Mouse (Mus musculus) left cerebral cortex, postnatal 25 days (tissue): ENCODE measurements around the gene Reep6. TPM values are rescaled to one million over a fixed set of nuclear protein-coding genes. Genes with fewer than 3 reads are reported as not detected.

Experiments
- DNase-seq, 2 experiments: peaks; one replicate each; pipeline ENCODE4 v3.0.0; 2022; ENCODE audit warnings: low spot score in 2 of 2, mixed read lengths in 1 of 2
- intact Hi-C: fragments of 180-260 bp; cut with DNase I; formaldehyde crosslinking; loops from one replicate; pipeline ENCODE4 v1.15.1; 2025
- total RNA-seq, 2 experiments: library from RNA; stranded (reverse); gene quantifications; 2 replicates each; pipeline ENCODE4 v1.2.3; 2021

Gene Reep6
- total RNA-seq, 2 experiments from 2014 or later: 10.5 to 11.2 TPM

- intact Hi-C loops: no loop called here
- peak in 1 of 2 experiments; percentile 55 for DNase-seq
Observed at GRCm38 (mm10) chr10:80323261-80324119, 6.3 kb upstream of the Reep6 start.

- intact Hi-C loops: no loop called here
- no peak for DNase-seq
Observed at GRCm38 (mm10) chr10:80324120-80325037, 5.4 kb upstream of the Reep6 start.

GRCm38 (mm10) chr10:80325045-80325444, 4.7 kb upstream of the Reep6 start:
- DNase-seq: no peak
- intact Hi-C loops: no loop called here

GRCm38 (mm10) chr10:80330084-80330483, 331 bp downstream of the Reep6 start:
- intact Hi-C loops: no loop called here
- no peak for DNase-seq

- intact Hi-C loops: no loop called here
- DNase-seq: no peak
Observed at GRCm38 (mm10) chr10:80330888-80331287, 1.1 kb downstream of the Reep6 start.

- no peak for DNase-seq
- intact Hi-C loops: no loop called here
Observed at GRCm38 (mm10) chr10:80331636-80332524, 2.1 kb downstream of the Reep6 start.

- DNase-seq: no peak
- intact Hi-C loops: no loop called here
Observed at GRCm38 (mm10) chr10:80332525-80332989, 2.8 kb downstream of the Reep6 start.

GRCm38 (mm10) chr10:80336263-80336662, 6.5 kb downstream of the Reep6 start:
- intact Hi-C loops: no loop called here

GRCm38 (mm10) chr10:80339941-80340750, 10.4 kb downstream of the Reep6 start:
- intact Hi-C loops: loop anchor here (1.0 kb wide), 1 partner anchor 34 kb away; no protein-coding TSS in a partner anchor
- peak; percentile 81 to 85 for DNase-seq

More at GRCm38 (mm10) chr10:80336263-80336662, 6.5 kb downstream of the Reep6 start:
- no peak for DNase-seq

- intact Hi-C loops: no loop called here
- no peak for DNase-seq
Observed at GRCm38 (mm10) chr10:80341026-80341425, 11.3 kb downstream of the Reep6 start.

- intact Hi-C loops: no loop called here
- no peak for DNase-seq
Observed at GRCm38 (mm10) chr10:80341491-80342304, 11.9 kb downstream of the Reep6 start.

GRCm38 (mm10) chr10:80342305-80342748, 12.6 kb downstream of the Reep6 start:
- no peak for DNase-seq
- intact Hi-C loops: no loop called here

- DNase-seq: peak in 1 of 2 experiments; percentile 54
- intact Hi-C loops: no loop called here
Observed at GRCm38 (mm10) chr10:80342749-80343424, 13.1 kb downstream of the Reep6 start.

- intact Hi-C loops: no loop called here
- DNase-seq: no peak
Observed at GRCm38 (mm10) chr10:80343425-80343895, 13.7 kb downstream of the Reep6 start.

- intact Hi-C loops: no loop called here
Observed at GRCm38 (mm10) chr10:80344131-80344661, 14.4 kb downstream of the Reep6 start.

GRCm38 (mm10) chr10:80345122-80345521, 15.4 kb downstream of the Reep6 start:
- no peak for DNase-seq
- intact Hi-C loops: no loop called here

More at GRCm38 (mm10) chr10:80344131-80344661, 14.4 kb downstream of the Reep6 start:
- peak in 1 of 2 experiments; percentile 46 for DNase-seq
